Mouse (Mus musculus): Measurements from ENCODE around the gene Hebp1. TPM values are rescaled to one million over a fixed set of nuclear protein-coding genes. Genes with fewer than 3 reads are reported as not detected.
A peak's percentile ranks its signal among the peaks of the same experiment; 100 is the strongest.

Gene Hebp1
- total RNA-seq, 2 experiments from 2014 or later = 42.9 to 55.6 TPM

- DNase-seq (ENCODE audit: low spot score in 2 of 2) = no peak
- intact Hi-C loops (cut with DNase I) = no loop called here
Observed at GRCm38 (mm10) chr6:135166712-135167111, 31.1 kb downstream of the Hebp1 start.

GRCm38 (mm10) chr6:135166262-135166661 lies 31.6 kb downstream of the Hebp1 start:
- DNase-seq (ENCODE audit: low spot score in 2 of 2) = no peak
- intact Hi-C loops (cut with DNase I) = no loop called here

- intact Hi-C loops (cut with DNase I) = no loop called here
- no peak for DNase-seq (ENCODE audit: low spot score in 2 of 2)
Observed at GRCm38 (mm10) chr6:135165706-135166105, 32.1 kb downstream of the Hebp1 start.

GRCm38 (mm10) chr6:135165191-135165590 lies 32.6 kb downstream of the Hebp1 start:
- DNase-seq (ENCODE audit: low spot score in 2 of 2) = no peak

GRCm38 (mm10) chr6:135162861-135163260 lies 35.0 kb downstream of the Hebp1 start:
- no peak for DNase-seq (ENCODE audit: low spot score in 2 of 2)
- intact Hi-C loops (cut with DNase I) = no loop called here

More at GRCm38 (mm10) chr6:135165191-135165590, 32.6 kb downstream of the Hebp1 start:
- intact Hi-C loops (cut with DNase I) = no loop called here

GRCm38 (mm10) chr6:135162311-135162710 lies 35.5 kb downstream of the Hebp1 start:
- DNase-seq (ENCODE audit: low spot score in 2 of 2) = no peak
- intact Hi-C loops (cut with DNase I) = no loop called here

- intact Hi-C loops (cut with DNase I) = no loop called here
- no peak for DNase-seq (ENCODE audit: low spot score in 2 of 2)
Observed at GRCm38 (mm10) chr6:135161356-135161755, 36.5 kb downstream of the Hebp1 start.

- no peak for DNase-seq (ENCODE audit: low spot score in 2 of 2)
- intact Hi-C loops (cut with DNase I) = no loop called here
Observed at GRCm38 (mm10) chr6:135158509-135158908, 39.3 kb downstream of the Hebp1 start.

GRCm38 (mm10) chr6:135157496-135157895 lies 40.3 kb downstream of the Hebp1 start:
- DNase-seq (ENCODE audit: low spot score in 2 of 2) = no peak
- intact Hi-C loops (cut with DNase I) = no loop called here

GRCm38 (mm10) chr6:135156597-135156996 lies 41.2 kb downstream of the Hebp1 start:
- intact Hi-C loops (cut with DNase I) = no loop called here
- no peak for DNase-seq (ENCODE audit: low spot score in 2 of 2)

GRCm38 (mm10) chr6:135153719-135154118 lies 44.1 kb downstream of the Hebp1 start:
- intact Hi-C loops (cut with DNase I) = loop anchor here (5.0 kb wide), 1 partner anchor 44 kb away; the partner anchor contains the start of genes Fam234b and Hebp1
- peak in 1 of 2 experiments; percentile 47 for DNase-seq (ENCODE audit: low spot score in 2 of 2)

GRCm38 (mm10) chr6:135150311-135150710 lies 47.5 kb downstream of the Hebp1 start:
- intact Hi-C loops (cut with DNase I) = loop anchor here (2.0 to 5.0 kb wide), 2 partner anchors 47 to 226 kb away; partner anchors contain the start of genes Fam234b and Hebp1

GRCm38 (mm10) chr6:135149722-135150121 lies 48.1 kb downstream of the Hebp1 start:
- DNase-seq (ENCODE audit: low spot score in 2 of 2) = no peak
- intact Hi-C loops (cut with DNase I) = loop anchor here (2.0 to 5.0 kb wide), 3 partner anchors 48 to 227 kb away; partner anchors contain the start of genes Fam234b and Hebp1

More at GRCm38 (mm10) chr6:135150311-135150710, 47.5 kb downstream of the Hebp1 start:
- no peak for DNase-seq (ENCODE audit: low spot score in 2 of 2)

GRCm38 (mm10) chr6:135149175-135149574 lies 48.6 kb downstream of the Hebp1 start:
- intact Hi-C loops (cut with DNase I) = loop anchor here (5.0 kb wide), 1 partner anchor 83 kb away; no protein-coding TSS in a partner anchor
- no peak for DNase-seq (ENCODE audit: low spot score in 2 of 2)

- no peak for DNase-seq (ENCODE audit: low spot score in 2 of 2)
- intact Hi-C loops (cut with DNase I) = loop anchor here (5.0 kb wide), 1 partner anchor 84 kb away; no protein-coding TSS in a partner anchor
Observed at GRCm38 (mm10) chr6:135148506-135148905, 49.3 kb downstream of the Hebp1 start.

- no peak for DNase-seq (ENCODE audit: low spot score in 2 of 2)
- intact Hi-C loops (cut with DNase I) = loop anchor here (5.0 kb wide), 1 partner anchor 86 kb away; no protein-coding TSS in a partner anchor
Observed at GRCm38 (mm10) chr6:135145976-135146375, 51.8 kb downstream of the Hebp1 start.

GRCm38 (mm10) chr6:135144516-135144915 lies 53.3 kb downstream of the Hebp1 start:
- intact Hi-C loops (cut with DNase I) = loop anchor here (1.0 to 5.0 kb wide), 2 partner anchors 57 to 117 kb away; no protein-coding TSS in a partner anchor
- peak in 1 of 2 experiments; percentile 38 for DNase-seq (ENCODE audit: low spot score in 2 of 2)

GRCm38 (mm10) chr6:135143151-135143550 lies 54.7 kb downstream of the Hebp1 start:
- intact Hi-C loops (cut with DNase I) = loop anchor here (5.0 kb wide), 1 partner anchor 116 kb away; no protein-coding TSS in a partner anchor
- no peak for DNase-seq (ENCODE audit: low spot score in 2 of 2)

- DNase-seq (ENCODE audit: low spot score in 2 of 2) = peak in 1 of 2 experiments; percentile 35
- intact Hi-C loops (cut with DNase I) = loop anchor here (5.0 kb wide), 1 partner anchor 114 kb away; no protein-coding TSS in a partner anchor
Observed at GRCm38 (mm10) chr6:135141451-135142147, 56.2 kb downstream of the Hebp1 start.

GRCm38 (mm10) chr6:135138746-135139145 lies 59.1 kb downstream of the Hebp1 start:
- intact Hi-C loops (cut with DNase I) = no loop called here

GRCm38 (mm10) chr6:135138207-135138606 lies 59.6 kb downstream of the Hebp1 start:
- DNase-seq (ENCODE audit: low spot score in 2 of 2) = no peak
- intact Hi-C loops (cut with DNase I) = no loop called here

More at GRCm38 (mm10) chr6:135138746-135139145, 59.1 kb downstream of the Hebp1 start:
- no peak for DNase-seq (ENCODE audit: low spot score in 2 of 2)

All from left cerebral cortex, postnatal 36 days (tissue).